Mouse (Mus musculus) layer of hippocampus, adult 2 months (tissue): ENCODE measurements at regions not wholly inside any gene's neighbourhood (a gene's known extent, or its start where the extent isn't known, plus 50 kb on each side); places are given as distances from the start of the nearest gene placed in this dataset.
A peak's percentile ranks its signal among the peaks of the same experiment; 100 is the strongest.

Experiments used
- DNase-seq, 2 experiments: peaks; one replicate each; pipeline ENCODE4 v3.0.0; 2022; ENCODE audit warnings: low spot score in 2 of 2
- H3K27ac ChIP-seq: fragments of 200-600 bp; 2 replicates; pipeline ENCODE4 v1.8.1; 2022
- H3K4me3 ChIP-seq: fragments of 200-600 bp; 2 replicates; pipeline ENCODE4 v1.8.1; 2022; ENCODE audit warnings: mild to moderate bottlenecking
- CTCF ChIP-seq: fragments of 200-600 bp; conservative IDR thresholded peaks from 2 replicates; pipeline ENCODE4 v1.8.1; 2022; ENCODE audit warnings: antibody characterized with exemption, mild to moderate bottlenecking, moderate library complexity

DNA sequence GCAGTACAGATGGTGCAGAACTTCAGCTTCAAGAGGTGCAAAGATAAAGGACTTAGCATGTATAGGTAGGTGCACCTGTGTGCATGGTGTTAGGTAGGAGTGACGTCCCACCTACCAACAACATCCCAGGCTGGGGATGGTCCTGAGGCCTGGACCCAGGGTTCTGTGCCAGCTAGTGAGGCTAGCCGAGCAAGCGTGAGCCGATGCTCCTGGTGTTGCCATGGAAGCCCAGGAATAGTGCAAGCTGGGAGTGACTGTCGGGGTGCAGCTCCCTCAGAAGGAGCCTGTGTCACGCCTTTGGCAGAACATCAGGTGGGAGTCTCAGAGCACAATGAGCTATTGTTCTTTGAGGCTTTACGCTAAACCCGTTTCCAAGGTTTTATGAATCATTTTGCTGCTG lies 209.9 kb downstream of the 3100002H09Rik start:
- Histone ChIP-seq H3K27ac (peak overlapping the region; percentile 9; the same call in 1 of the 2 replicates), H3K4me3 (no peak overlapping the region)
- peak; percentile 45 to 62 for DNase-seq
- no peak for TF ChIP-seq CTCF

DNA sequence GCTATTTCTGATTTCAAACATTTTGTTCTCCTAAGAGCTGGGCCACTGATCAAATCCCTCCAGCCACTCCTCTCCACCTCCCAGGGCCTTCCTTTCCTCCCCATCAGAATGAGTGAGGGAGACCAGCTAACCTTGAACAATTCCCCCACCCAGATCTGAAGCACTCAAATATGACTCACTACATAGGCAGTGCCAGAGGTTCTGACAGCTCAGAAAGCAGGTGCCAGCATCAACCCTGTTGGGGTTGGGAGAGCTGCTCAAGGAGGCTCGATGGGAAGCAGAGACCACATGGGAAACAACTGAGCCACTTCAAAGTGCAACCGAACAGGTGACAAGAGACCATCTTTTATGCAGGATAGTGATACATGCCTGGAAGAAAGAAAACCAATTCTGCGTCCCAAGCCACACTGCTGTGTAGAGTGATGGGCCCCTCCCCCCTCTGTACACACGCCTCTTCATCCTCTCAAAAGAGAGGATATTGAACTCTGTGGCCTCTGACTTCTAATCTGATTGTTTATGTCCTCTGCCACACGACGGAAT lies 210.4 kb downstream of the 3100002H09Rik start:
- TF ChIP-seq CTCF, result no peak
- Histone ChIP-seq H3K27ac (peak overlapping the region; percentile 9; the same call in 1 of the 2 replicates), H3K4me3 (no peak overlapping the region)
- no peak for DNase-seq

DNA sequence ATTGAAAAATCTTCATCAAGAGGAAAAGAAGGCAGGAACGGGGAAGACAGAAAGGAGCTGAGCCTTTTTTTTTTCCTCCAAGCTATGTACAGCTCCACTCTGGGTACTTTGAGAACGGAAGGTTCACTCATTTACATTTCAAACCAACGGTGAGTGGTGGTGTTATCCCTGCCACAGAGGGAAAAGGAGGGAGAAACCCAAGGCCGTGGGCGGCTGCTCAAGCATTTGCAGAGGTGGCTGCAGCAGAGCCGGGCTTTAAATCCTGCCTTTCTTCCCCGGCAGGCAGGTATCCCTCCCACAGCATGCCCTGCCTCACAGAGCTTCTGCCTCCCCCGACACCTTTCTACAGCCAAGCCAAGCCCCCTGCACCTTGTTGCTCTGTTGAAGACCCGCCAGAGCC lies 212.2 kb downstream of the 3100002H09Rik start:
- peak in 1 of 2 experiments; percentile 11 for DNase-seq
- Histone ChIP-seq H3K27ac (no peak overlapping the region), H3K4me3 (no peak overlapping the region)
- no peak for TF ChIP-seq CTCF

DNA sequence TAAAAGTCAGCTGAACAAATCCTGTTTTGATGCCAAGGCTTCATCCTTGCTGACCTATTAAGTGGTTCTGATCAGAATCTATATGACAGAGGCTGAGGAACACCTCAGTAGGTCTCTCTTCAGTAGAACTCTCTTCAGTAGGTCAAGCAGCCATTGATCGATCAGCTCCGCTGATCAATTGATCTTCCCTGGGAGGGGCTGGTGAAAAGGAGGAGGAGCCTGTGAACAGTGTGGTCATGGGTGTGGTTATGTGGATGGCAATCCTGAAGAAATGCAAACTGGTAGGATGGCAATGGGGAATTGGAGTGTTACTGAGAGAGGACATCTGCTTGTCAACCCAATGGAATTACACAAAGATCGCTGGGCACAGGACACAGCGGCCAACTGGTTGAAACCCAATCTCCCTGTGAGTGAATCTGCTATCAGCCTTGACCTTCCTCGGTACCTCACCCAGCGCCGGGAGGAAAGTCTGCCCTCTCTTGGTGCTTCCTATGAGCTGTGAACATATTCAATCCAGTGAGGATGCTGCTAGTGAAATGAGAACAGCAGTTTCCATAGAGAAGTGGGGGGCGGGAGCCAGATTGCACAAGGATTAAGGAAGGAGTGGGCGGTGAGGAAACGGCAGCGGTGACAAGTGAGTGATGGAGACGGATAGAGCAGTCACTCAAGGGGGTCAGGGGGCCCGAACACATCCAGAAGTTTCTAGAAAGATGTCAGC lies 213.9 kb downstream of the 3100002H09Rik start:
- H3K4me3 ChIP-seq, result no peak overlapping the region
- peak; percentile 58 for TF ChIP-seq CTCF
- H3K27ac ChIP-seq, result no peak overlapping the region
- DNase-seq, result peak; percentile 49 to 70

DNA sequence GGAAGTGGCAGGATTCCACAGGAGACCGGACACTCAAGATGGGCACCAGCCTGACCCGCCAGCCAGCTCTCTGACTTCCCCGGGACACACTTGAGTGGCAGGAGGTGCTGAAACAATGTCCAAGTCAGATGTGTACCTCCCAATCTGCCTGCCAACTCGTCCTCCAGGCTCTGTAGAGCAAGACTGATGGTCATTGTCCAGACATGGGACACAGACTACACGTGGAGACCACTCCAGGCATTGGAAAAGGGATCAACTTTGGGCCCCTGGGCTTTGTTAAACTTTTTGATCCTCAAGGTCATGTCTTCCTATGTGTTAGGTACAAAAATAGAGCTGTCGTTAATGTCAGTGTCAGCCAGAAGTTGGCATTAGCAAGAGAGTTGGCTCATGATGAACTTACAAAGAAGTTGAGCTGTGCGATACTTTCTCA lies 214.6 kb downstream of the 3100002H09Rik start:
- no peak for DNase-seq
- Histone ChIP-seq H3K27ac (no peak overlapping the region), H3K4me3 (no peak overlapping the region)
- no peak for TF ChIP-seq CTCF

DNA sequence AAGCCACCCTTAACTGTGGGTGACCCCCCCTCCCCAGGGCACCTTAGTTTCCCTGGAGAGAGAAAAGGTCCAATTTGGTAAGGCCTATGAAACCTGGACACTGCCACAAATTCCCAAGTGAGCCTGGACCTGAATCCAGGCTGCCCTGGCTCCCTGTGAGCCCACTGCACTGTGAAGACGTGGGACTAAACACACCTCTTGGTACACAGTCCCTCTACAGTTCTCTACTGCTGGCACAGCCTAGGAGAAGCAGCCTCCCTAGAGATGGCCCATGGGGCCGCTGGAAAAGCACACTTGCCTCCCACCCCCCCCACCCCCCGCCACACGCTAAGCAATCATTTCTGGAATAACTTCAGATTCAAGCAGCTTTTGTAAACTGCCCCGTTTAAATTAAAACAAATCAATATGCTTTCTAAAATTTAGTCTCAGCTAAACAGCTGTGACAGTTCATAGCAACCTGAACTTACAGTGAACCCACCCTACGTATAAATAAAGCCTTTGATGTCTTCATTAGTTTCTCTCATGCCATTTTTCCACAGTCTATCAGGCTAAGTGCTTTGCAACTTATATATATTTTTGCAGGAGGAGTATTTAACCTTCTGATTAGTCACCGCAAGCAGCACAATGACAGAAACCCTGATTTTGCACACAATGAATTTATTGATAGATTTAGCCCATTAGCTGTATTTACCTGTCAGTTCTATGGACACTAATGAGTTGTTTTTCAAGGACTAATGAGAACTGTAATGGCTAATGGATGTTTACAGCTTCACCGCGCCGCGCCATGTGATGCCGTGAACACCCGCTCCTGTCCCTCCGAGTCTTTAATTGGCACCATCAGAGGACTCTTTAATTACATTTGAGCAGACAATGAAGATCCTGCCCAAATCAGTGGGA lies 215.3 kb downstream of the 3100002H09Rik start:
- H3K4me3 ChIP-seq, result no peak overlapping the region
- H3K27ac ChIP-seq, result no peak overlapping the region
- DNase-seq, result no peak
- TF ChIP-seq CTCF, result no peak

DNA sequence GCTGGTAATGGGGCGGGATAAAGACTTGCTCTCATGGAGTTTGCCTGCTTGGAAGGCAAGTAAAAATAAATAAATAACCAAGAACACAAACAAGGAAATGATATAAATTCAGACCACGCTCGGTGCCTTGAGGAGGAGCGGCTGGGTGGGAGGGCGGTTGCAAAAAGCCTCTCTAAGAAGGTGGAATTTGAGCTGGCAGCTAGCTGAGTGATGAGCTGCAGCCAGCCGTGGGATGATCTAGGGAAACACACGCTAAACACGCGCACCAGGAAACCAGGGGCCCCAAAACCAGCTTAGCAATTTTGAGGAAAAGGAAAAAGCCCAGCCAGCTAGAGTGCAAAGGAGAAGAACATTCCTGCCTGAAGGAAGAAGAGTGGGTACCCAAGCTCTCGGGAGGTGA lies 217.0 kb downstream of the 3100002H09Rik start:
- TF ChIP-seq CTCF, result no peak
- Histone ChIP-seq H3K27ac (no peak overlapping the region), H3K4me3 (no peak overlapping the region)
- no peak for DNase-seq

DNA sequence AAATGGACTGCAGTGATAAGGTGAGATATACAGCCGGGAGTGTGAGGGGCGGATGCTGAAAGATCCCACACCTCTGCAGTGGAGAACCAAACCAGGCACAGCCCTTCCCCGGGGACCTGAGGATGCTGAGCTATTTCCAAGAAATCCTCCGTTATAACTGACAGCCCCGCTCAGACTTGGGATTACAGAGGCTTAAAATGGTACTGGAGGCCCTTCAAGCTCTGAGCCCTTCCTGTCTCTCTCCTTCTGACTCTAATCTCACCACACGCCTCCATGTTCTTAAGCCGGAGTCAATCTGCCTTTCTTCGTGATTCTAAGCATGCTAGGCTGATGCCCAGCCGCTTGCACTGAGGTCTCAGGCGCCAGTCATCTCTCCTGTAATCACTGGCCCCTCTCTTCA lies 221.5 kb downstream of the 3100002H09Rik start:
- no peak overlapping the region for H3K27ac ChIP-seq
- no peak for DNase-seq
- TF ChIP-seq CTCF, result no peak
- no peak overlapping the region for H3K4me3 ChIP-seq

DNA sequence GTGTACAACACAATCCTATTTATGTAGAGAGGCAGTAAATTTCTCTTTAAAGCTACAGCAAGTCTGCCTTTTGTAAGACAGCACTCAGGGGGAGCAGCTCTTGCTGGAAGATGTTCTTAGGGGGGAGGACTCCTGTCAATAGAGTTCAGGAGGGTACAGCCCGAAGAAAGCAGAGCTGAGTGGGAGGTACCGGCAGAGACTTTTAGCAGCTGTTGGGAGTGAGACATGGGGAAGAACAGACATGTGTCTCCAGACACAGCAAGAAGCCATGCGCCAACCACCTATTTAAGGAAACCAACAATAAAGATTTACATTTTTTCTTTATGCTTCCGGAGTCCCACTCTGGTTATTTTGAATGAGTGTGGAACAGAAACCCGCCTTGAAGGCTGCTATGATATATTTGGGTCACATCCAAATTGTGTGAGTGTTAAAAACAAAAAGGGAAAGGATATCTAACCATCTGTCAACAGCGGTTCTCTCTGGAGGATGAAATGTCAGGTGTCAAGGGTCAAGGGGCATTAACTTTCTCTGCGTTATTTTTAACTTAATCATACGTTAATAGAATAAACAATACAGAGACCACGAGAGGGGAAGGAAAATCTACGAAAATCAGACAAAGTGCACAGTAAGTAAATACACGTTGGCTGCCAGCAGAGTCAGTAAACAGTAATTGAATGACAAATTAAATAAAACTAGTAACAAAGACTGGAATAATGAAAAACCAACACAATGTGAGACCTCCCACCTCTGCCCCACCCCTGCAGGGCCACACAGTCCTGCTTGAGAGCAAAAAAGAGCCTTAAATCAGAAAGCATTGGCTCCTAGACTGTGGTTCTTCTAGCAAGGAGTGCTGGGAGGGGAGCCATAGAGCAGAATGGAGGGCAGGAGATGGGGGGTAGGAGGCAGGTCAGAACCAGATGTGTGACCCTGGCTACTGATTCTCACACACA lies 225.2 kb downstream of the 3100002H09Rik start:
- no peak for DNase-seq

DNA sequence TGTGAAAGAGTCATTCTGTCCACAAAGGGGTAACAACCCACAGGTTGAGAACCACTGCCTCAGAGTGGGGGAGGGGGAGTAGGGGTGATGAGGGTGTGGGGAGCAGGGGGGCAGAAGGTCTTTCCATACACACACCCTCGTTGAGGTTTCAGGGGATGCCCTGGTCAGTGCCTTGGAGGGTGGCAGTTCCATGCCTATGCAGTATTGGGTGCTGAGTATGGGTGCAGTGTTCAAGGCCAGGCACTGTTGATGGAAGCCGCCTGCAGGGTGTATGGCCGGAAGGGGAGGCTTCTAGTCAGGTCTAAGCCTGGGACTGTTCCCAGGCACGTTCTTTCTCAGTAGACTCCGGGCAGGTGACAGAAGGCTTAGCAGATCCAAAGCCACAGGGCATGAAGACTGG lies 234.1 kb downstream of the 3100002H09Rik start:
- no peak for TF ChIP-seq CTCF
- Histone ChIP-seq H3K4me3 (no peak overlapping the region), H3K27ac (no peak overlapping the region)
- no peak for DNase-seq

More for the DNA sequence above, 225.2 kb downstream of the 3100002H09Rik start:
- H3K27ac ChIP-seq, result no peak overlapping the region
- TF ChIP-seq CTCF, result no peak
- H3K4me3 ChIP-seq, result no peak overlapping the region

DNA sequence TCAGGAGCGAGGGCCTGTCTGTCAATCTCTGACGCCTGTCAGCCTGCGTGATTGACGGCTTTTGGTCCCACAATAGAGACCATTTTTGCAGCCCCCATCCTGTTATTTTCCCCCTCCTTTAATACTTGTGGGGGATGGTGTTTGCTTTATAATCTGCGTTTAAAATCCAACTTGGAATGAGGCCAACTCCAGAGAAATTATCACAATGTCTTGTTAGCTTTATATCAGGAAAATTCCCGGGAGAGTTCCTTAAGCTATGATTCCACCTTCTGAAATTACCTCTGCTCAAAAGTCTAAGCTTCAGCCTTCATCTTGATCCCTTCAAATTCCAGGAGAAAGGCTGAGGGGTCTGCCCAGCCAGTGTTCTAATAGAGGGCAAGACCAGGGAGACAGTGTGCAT lies 235.0 kb downstream of the 3100002H09Rik start:
- Histone ChIP-seq H3K4me3 (no peak overlapping the region), H3K27ac (no peak overlapping the region)
- TF ChIP-seq CTCF, result no peak
- DNase-seq, result no peak

DNA sequence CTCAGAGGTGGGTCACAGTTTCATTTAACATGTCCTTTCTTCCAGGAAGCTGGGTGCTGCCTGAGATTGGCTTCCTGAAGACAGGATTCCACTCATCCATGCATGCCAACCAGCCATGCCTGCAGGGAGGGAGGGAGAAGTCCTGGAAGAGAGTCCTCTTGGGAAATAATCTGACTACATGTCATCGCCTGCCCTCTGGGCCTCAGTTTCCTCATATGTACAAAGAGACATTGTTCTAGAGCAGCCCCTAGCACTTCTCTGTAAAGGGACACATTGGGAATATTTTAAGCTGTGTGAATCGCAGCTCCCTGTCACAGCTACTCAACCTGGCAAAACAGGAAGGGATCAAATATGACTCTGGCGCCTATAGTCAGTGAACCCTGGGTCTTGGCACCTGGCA lies 241.8 kb downstream of the 3100002H09Rik start:
- H3K27ac ChIP-seq, result no peak overlapping the region
- no peak for TF ChIP-seq CTCF
- DNase-seq, result no peak
- H3K4me3 ChIP-seq, result no peak overlapping the region
